Mouse (Mus musculus): Measurements from ENCODE around the gene Tbl1x.

DNA sequence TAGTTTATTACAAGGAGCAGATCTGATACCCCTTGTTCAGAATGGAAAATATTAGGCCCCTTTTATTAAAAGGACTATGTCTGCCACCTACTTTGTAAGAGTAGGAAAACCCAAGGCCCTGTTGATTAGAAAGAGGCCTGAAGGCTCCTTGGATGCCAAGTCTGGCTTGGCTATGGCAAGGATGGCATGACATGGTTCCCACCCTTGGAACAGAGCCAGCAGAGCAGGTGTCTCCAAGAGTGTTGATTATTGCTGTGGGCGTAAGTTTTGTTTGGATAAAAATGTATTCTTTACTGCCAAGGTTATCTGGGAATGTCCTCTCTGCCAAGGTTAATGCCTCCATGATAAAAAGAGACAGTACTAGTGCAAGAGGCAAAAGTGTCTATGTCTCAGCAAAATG is 156.1 kb downstream of the Tbl1x start:
- TF ChIP-seq CTCF (conservative IDR thresholded peaks at IDR 0.05 in 1 of 2, IDR thresholded peaks at IDR 0.05 in 1 of 2; ENCODE audit: low read depth in 2 of 2, low read length in 2 of 2) (no peak), MAFK (IDR thresholded peaks at IDR 0.05; ENCODE audit: insufficient replicate concordance, low read length) (no peak), UBTF (IDR thresholded peaks at IDR 0.05; ENCODE audit: low read depth, low read length) (no peak), ZNF384 (IDR thresholded peaks at IDR 0.05; ENCODE audit: low read depth, low read length) (no peak), HCFC1 (IDR thresholded peaks at IDR 0.05; ENCODE audit: low read depth, low read length) (no peak), MAZ (IDR thresholded peaks at IDR 0.05; ENCODE audit: low read depth, low read length) (no peak), ETS1 (conservative IDR thresholded peaks at IDR 0.05; ENCODE audit: low read depth, low read length) (no peak), MXI1 (IDR thresholded peaks at IDR 0.05; ENCODE audit: low read depth, low read length) (no peak), MAX (IDR thresholded peaks at IDR 0.05; ENCODE audit: low read length) (no peak)
